Mouse (Mus musculus): Measurements from ENCODE around the gene Gab1. TPM values are rescaled to one million over a fixed set of nuclear protein-coding genes. Genes with fewer than 3 reads are reported as not detected.

The Gab1 gene
- polyA plus RNA-seq, 1 experiment from 2014 or later: 12.5 TPM

- H3K9ac ChIP-seq (replicated peaks; ENCODE audit: low read depth, low read length): no peak overlapping the region
- no peaks in the 10 kb centered on the region for H3K9me3 ChIP-seq (ENCODE audit: control insufficient read depth, low read length)
- no peak overlapping the region for H3K27ac ChIP-seq (ENCODE audit: low read depth, low read length)
- no peaks in the 10 kb centered on the region for H3K4me1 ChIP-seq (ENCODE audit: control insufficient read depth, insufficient read depth, low read length)
- no peak overlapping the region for H3K4me2 ChIP-seq (ENCODE audit: low read depth, low read length)
- H3K36me3 ChIP-seq (ENCODE audit: control insufficient read depth, insufficient read depth, low read length): no peaks in the 10 kb centered on the region
- 82% methylated on average over 5 of the region's 5 CpGs for WGBS
- no peaks in the 10 kb centered on the region for H3K27me3 ChIP-seq (ENCODE audit: control insufficient read depth, insufficient read depth, low read length)
- H3K4me3 ChIP-seq (ENCODE audit: low read depth, low read length): no peak overlapping the region
- ATAC-seq (ENCODE audit: low read depth): no peak
Observed at GRCm38 (mm10) chr8:80911400-80911799, 31.1 kb upstream of the Gab1 start.

- no peak overlapping the region for H3K9ac ChIP-seq (replicated peaks; ENCODE audit: low read depth, low read length)
- ATAC-seq (ENCODE audit: low read depth): no peak
- no peak overlapping the region for H3K4me3 ChIP-seq (ENCODE audit: low read depth, low read length)
Observed at GRCm38 (mm10) chr8:80908262-80908907, 28.1 kb upstream of the Gab1 start.

GRCm38 (mm10) chr8:80902354-80902753 lies 22.0 kb upstream of the Gab1 start:
- no peak for ATAC-seq (ENCODE audit: low read depth)
- no peak overlapping the region for H3K4me3 ChIP-seq (ENCODE audit: low read depth, low read length)
- no peak overlapping the region for H3K4me2 ChIP-seq (ENCODE audit: low read depth, low read length)
- 84% methylated on average over 9 of the region's 9 CpGs for WGBS
- H3K9ac ChIP-seq (replicated peaks; ENCODE audit: low read depth, low read length): no peak overlapping the region
- no peaks in the 10 kb centered on the region for H3K4me1 ChIP-seq (ENCODE audit: control insufficient read depth, insufficient read depth, low read length)
- H3K27me3 ChIP-seq (ENCODE audit: control insufficient read depth, insufficient read depth, low read length): no peaks in the 10 kb centered on the region
- H3K27ac ChIP-seq (ENCODE audit: low read depth, low read length): no peak overlapping the region
- H3K36me3 ChIP-seq (ENCODE audit: control insufficient read depth, insufficient read depth, low read length): no peaks in the 10 kb centered on the region
- no peaks in the 10 kb centered on the region for H3K9me3 ChIP-seq (ENCODE audit: control insufficient read depth, low read length)

More at GRCm38 (mm10) chr8:80908262-80908907, 28.1 kb upstream of the Gab1 start:
- Histone ChIP-seq H3K27me3 (ENCODE audit: control insufficient read depth, insufficient read depth, low read length) (no peaks in the 10 kb centered on the region), H3K4me1 (ENCODE audit: control insufficient read depth, insufficient read depth, low read length) (no peaks in the 10 kb centered on the region), H3K9me3 (ENCODE audit: control insufficient read depth, low read length) (no peaks in the 10 kb centered on the region), H3K27ac (ENCODE audit: low read depth, low read length) (no peak overlapping the region), H3K36me3 (ENCODE audit: control insufficient read depth, insufficient read depth, low read length) (no peaks in the 10 kb centered on the region), H3K4me2 (ENCODE audit: low read depth, low read length) (no peak overlapping the region)
- WGBS: 69% methylated on average over 6 of the region's 6 CpGs

- ATAC-seq (ENCODE audit: low read depth): no peak
- Histone ChIP-seq H3K4me2 (ENCODE audit: low read depth, low read length) (no peak overlapping the region), H3K27ac (ENCODE audit: low read depth, low read length) (no peak overlapping the region)
Observed at GRCm38 (mm10) chr8:80899364-80899763, 19.0 kb upstream of the Gab1 start.

GRCm38 (mm10) chr8:80896026-80896425 lies 15.7 kb upstream of the Gab1 start:
- H3K4me2 ChIP-seq (ENCODE audit: low read depth, low read length): no peak overlapping the region
- no peak overlapping the region for H3K27ac ChIP-seq (ENCODE audit: low read depth, low read length)
- no peak for ATAC-seq (ENCODE audit: low read depth)
- H3K9ac ChIP-seq (replicated peaks; ENCODE audit: low read depth, low read length): no peak overlapping the region
- no peaks in the 10 kb centered on the region for H3K4me1 ChIP-seq (ENCODE audit: control insufficient read depth, insufficient read depth, low read length)
- H3K4me3 ChIP-seq (ENCODE audit: low read depth, low read length): no peak overlapping the region
- no peaks in the 10 kb centered on the region for H3K9me3 ChIP-seq (ENCODE audit: control insufficient read depth, low read length)
- H3K27me3 ChIP-seq (ENCODE audit: control insufficient read depth, insufficient read depth, low read length): no peaks in the 10 kb centered on the region
- no peaks in the 10 kb centered on the region for H3K36me3 ChIP-seq (ENCODE audit: control insufficient read depth, insufficient read depth, low read length)
- 87% methylated on average over 5 of the region's 5 CpGs for whole genome bisulfite sequencing

More at GRCm38 (mm10) chr8:80899364-80899763, 19.0 kb upstream of the Gab1 start:
- Histone ChIP-seq H3K9ac (replicated peaks; ENCODE audit: low read depth, low read length) (no peak overlapping the region), H3K27me3 (ENCODE audit: control insufficient read depth, insufficient read depth, low read length) (no peaks in the 10 kb centered on the region), H3K36me3 (ENCODE audit: control insufficient read depth, insufficient read depth, low read length) (no peaks in the 10 kb centered on the region), H3K9me3 (ENCODE audit: control insufficient read depth, low read length) (no peaks in the 10 kb centered on the region), H3K4me3 (ENCODE audit: low read depth, low read length) (no peak overlapping the region), H3K4me1 (ENCODE audit: control insufficient read depth, insufficient read depth, low read length) (no peaks in the 10 kb centered on the region)

GRCm38 (mm10) chr8:80895397-80895796 lies 15.1 kb upstream of the Gab1 start:
- H3K9me3 ChIP-seq (ENCODE audit: control insufficient read depth, low read length): no peaks in the 10 kb centered on the region
- no peaks in the 10 kb centered on the region for H3K27me3 ChIP-seq (ENCODE audit: control insufficient read depth, insufficient read depth, low read length)
- H3K36me3 ChIP-seq (ENCODE audit: control insufficient read depth, insufficient read depth, low read length): no peaks in the 10 kb centered on the region
- no peak overlapping the region for H3K9ac ChIP-seq (replicated peaks; ENCODE audit: low read depth, low read length)
- WGBS: 20% methylated on average over 6 of the region's 6 CpGs
- no peak overlapping the region for H3K4me3 ChIP-seq (ENCODE audit: low read depth, low read length)
- H3K27ac ChIP-seq (ENCODE audit: low read depth, low read length): no peak overlapping the region
- ATAC-seq (ENCODE audit: low read depth): no peak
- H3K4me1 ChIP-seq (ENCODE audit: control insufficient read depth, insufficient read depth, low read length): no peaks in the 10 kb centered on the region
- H3K4me2 ChIP-seq (ENCODE audit: low read depth, low read length): no peak overlapping the region

GRCm38 (mm10) chr8:80894528-80894927 lies 14.2 kb upstream of the Gab1 start:
- no peak for ATAC-seq (ENCODE audit: low read depth)
- no peaks in the 10 kb centered on the region for H3K36me3 ChIP-seq (ENCODE audit: control insufficient read depth, insufficient read depth, low read length)
- H3K9ac ChIP-seq (replicated peaks; ENCODE audit: low read depth, low read length): no peak overlapping the region
- WGBS: 85% methylated on average over 3 of the region's 3 CpGs
- H3K27ac ChIP-seq (ENCODE audit: low read depth, low read length): no peak overlapping the region
- H3K27me3 ChIP-seq (ENCODE audit: control insufficient read depth, insufficient read depth, low read length): no peaks in the 10 kb centered on the region
- H3K4me2 ChIP-seq (ENCODE audit: low read depth, low read length): no peak overlapping the region
- no peaks in the 10 kb centered on the region for H3K9me3 ChIP-seq (ENCODE audit: control insufficient read depth, low read length)
- H3K4me1 ChIP-seq (ENCODE audit: control insufficient read depth, insufficient read depth, low read length): no peaks in the 10 kb centered on the region
- H3K4me3 ChIP-seq (ENCODE audit: low read depth, low read length): no peak overlapping the region

- Histone ChIP-seq H3K4me2 (ENCODE audit: low read depth, low read length) (peak overlapping the region; percentile 69), H3K4me3 (ENCODE audit: low read depth, low read length) (peak overlapping the region; percentile 61), H3K27ac (ENCODE audit: low read depth, low read length) (peak overlapping the region; percentile 83), H3K4me1 (ENCODE audit: control insufficient read depth, insufficient read depth, low read length) (peaks cover 3% of the 10 kb centered on the region; the same call in 1 of the 2 replicates), H3K9me3 (ENCODE audit: control insufficient read depth, low read length) (no peaks in the 10 kb centered on the region), H3K27me3 (ENCODE audit: control insufficient read depth, insufficient read depth, low read length) (no peaks in the 10 kb centered on the region), H3K36me3 (ENCODE audit: control insufficient read depth, insufficient read depth, low read length) (no peaks in the 10 kb centered on the region), H3K9ac (replicated peaks; ENCODE audit: low read depth, low read length) (peak overlapping the region; percentile 70)
- WGBS: under 1% methylated on average over 86 of the region's 90 CpGs
- peak; percentile 79 for ATAC-seq (ENCODE audit: low read depth)
Observed at GRCm38 (mm10) chr8:80879426-80880195, 708 bp downstream of the Gab1 start.

- Histone ChIP-seq H3K9ac (replicated peaks; ENCODE audit: low read depth, low read length) (peak overlapping the region; percentile 70), H3K9me3 (ENCODE audit: control insufficient read depth, low read length) (no peaks in the 10 kb centered on the region), H3K4me3 (ENCODE audit: low read depth, low read length) (peak overlapping the region; percentile 61), H3K27me3 (ENCODE audit: control insufficient read depth, insufficient read depth, low read length) (no peaks in the 10 kb centered on the region), H3K4me1 (ENCODE audit: control insufficient read depth, insufficient read depth, low read length) (peaks cover 3% of the 10 kb centered on the region; the same call in 1 of the 2 replicates), H3K27ac (ENCODE audit: low read depth, low read length) (peak overlapping the region; percentile 83; the same call in 1 of the 2 replicates), H3K4me2 (ENCODE audit: low read depth, low read length) (peak overlapping the region; percentile 69), H3K36me3 (ENCODE audit: control insufficient read depth, insufficient read depth, low read length) (no peaks in the 10 kb centered on the region)
- ATAC-seq (ENCODE audit: low read depth): no peak
- under 1% methylated on average over 26 of the region's 26 CpGs for WGBS
Observed at GRCm38 (mm10) chr8:80878801-80879425, 1.4 kb downstream of the Gab1 start.

Measured in neural tube, embryonic 14.5 days (tissue).